Mouse (Mus musculus) adrenal gland, adult 2 months (tissue): ENCODE measurements around the gene Kalrn. TPM values are rescaled to one million over a fixed set of nuclear protein-coding genes. Genes with fewer than 3 reads are reported as not detected.

Source experiments
- DNase-seq: peaks from one replicate; pipeline ENCODE4 v3.0.0; 2021
- polyA plus RNA-seq: library from polyadenylated mRNA; depleted of rRNA; stranded (reverse); fragments of >200 nt; gene quantifications from 2 replicates; pipeline ENCODE4 v1.2.3, GENCODE M21; 2012
- total RNA-seq, 2 experiments: library from RNA; stranded (reverse); gene quantifications; 2 replicates each; pipeline ENCODE4 v1.2.3; 2021

Kalrn gene
- total and polyA plus RNA-seq, 3 experiments, result 1.6 to 9.9 (median 5.3) TPM

DNA sequence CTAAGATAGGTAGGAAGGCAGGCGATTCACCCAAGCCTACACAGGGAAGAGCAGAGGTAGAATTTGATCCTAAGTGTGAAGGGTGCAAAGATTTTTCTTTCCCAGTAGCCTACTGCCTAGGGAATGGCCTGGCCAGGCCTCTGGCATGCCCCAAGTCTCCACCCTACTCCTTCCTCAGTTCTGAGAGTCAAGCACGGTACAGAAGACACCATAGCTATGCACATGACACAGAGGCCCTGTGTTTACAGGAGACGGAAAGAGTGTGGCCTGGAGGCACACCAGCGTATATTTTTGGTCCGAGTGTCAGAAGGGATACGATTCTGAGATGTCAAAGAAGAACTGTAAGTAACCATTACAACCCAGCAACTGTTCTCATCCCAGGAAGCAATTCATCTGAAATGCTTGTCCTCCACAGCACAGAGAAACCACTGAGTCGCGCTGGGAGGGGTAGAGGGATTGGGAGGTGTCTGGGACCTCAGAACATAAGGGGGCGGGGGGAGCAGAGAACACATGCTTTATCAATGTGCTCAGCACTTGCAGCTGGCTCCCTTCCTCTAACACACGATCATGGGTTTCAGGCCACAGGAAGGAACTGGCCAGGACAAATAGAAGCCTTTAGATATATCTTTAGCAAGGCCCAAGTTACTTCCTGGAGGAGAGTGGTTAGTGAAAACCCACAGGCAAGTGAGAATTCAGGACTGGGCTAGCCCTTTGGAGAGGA lies 536.8 kb downstream of the Kalrn start:
- DNase-seq, result peak; percentile 10

DNA sequence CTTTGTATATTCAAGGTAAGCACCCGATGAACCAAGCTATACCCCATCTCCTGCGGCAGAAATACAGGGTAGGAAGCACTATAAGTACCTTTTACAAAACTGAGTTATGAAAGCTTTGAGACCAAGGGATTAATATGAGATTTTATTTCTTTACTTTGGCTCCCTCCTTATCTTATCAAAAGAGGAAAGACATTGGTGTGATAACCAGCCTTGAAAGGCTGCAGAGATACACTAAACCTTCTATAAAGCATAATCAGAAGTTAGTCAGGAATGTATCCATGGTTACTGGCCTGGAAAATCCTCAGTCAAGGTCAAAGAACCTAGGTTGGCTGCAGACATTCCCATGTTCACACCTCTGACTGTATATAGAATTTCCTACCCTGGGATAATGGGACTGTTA lies 537.6 kb downstream of the Kalrn start:
- no peak for DNase-seq

DNA sequence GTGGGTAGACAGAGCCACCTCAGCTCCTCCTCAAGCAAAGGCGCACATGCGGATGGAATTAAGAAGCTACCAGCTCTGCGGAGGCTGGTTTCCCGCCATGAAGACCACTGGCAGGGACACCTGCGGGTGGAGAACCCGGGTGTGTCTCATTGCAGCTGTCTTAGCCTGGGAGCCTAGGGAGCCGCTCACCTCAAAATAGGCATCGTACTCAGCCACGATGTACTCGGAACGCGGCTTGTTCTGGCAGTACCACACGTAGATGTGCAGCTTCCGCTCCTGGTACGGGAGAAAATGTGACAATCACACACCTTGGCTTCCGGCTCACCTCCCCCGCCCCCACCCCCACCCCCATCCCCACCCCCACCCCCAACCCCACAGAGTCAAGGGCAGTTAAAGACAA lies 539.1 kb downstream of the Kalrn start:
- no peak for DNase-seq

DNA sequence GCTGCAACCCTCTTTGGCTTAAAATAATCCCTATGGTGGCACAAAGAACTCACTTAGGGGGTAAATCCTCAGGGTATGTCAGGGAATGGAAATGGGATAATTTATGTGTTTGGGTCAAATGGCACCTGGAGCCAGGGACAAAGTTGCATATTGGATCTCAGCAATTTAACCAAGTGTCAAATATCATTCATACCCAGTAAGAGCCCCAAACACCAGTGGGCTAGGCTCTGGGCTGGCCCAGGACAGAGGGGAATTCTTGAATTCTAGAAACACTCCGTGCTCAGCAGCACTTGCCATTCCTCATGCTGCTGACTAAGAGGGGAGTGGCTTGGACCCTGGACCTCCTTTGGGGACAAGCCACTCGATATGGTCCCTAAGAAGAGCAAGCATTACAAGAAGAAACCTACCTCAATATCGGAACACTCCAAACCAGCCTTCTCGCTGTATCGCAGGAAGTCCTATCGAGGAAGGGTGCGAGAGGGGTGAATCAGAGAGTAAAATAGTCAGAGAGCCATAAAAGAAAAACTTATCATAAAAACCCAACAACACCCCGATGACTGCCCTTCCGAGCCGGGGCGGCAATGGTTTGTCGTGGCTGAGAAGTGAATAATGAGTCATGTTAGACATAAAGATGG lies 541.2 kb downstream of the Kalrn start:
- no peak for DNase-seq

DNA sequence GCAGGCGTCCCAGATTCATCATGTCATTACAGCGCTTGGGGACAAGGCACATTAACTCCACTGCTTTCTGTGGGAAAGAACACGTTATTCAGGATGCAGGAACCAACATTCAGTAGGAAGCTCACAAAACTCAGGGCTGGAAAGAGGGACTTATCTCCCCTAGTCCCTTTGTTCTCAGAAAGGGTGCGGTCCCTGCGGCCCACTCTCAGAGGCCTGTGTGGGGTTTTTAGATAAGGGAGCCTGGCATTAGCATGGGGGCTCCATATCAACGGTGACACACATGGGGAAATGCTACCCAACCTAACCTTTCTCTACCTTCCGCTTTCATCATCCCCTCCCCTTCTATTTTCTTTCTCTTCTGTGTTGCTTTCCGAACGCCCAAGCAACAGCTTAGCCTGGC lies 541.8 kb downstream of the Kalrn start:
- no peak for DNase-seq

DNA sequence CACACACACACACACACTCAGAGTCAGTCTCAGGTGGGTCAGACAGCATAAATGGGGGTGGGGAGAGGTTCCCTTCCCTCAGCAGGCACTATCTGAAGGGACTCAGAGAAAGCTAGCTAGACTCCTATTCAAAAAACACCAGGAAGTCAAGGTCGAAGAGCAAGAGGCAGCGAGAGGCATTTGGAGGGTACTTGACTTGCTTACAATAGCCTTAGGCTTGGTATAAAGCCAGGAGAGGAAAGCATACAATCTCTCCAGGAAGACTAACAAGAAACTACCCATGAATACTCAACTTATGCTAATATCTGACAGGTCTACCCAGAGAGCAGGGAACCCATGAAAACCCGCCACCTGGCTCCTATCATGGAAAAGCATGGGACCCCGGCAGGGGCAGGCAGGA lies 543.0 kb downstream of the Kalrn start:
- no peak for DNase-seq

DNA sequence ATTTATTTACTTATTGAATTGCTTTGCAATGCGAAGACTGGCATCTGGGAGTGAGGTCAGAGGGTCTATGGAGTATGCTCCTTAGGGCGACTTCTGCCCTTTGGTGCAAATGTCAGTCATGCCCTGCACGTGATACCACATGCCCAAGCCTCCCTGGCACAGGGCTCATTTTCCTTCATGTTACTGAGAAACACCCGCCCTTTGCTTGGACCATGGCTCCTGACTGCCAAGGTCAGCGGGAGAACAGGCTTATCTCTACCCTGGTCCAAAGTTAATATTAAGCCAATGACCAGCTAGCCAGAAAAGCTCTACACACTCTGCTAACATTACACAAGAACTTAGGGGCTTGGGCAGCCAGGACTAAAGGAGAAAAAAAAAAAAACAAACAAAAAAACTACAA lies 543.5 kb downstream of the Kalrn start:
- peak; percentile 18 for DNase-seq

DNA sequence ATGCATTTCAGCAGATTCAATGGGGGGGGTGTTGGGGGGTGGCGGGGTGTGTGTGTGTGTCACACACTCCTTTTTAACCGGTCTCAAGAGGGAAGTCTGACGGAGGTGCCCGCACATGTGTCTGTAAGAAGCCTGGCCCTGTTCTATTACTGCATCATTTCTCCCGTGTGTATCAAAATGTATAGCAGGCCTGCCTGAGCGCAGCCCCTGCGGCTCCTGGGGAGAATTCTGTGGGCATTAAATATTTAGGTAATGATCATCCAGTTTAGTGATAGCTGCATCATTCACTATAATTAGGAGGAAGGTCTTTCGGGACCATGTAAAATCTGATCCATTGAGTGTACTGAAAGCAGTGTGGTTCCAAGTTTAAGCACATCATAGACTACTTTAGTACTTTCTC lies 556.1 kb downstream of the Kalrn start:
- DNase-seq, result no peak

DNA sequence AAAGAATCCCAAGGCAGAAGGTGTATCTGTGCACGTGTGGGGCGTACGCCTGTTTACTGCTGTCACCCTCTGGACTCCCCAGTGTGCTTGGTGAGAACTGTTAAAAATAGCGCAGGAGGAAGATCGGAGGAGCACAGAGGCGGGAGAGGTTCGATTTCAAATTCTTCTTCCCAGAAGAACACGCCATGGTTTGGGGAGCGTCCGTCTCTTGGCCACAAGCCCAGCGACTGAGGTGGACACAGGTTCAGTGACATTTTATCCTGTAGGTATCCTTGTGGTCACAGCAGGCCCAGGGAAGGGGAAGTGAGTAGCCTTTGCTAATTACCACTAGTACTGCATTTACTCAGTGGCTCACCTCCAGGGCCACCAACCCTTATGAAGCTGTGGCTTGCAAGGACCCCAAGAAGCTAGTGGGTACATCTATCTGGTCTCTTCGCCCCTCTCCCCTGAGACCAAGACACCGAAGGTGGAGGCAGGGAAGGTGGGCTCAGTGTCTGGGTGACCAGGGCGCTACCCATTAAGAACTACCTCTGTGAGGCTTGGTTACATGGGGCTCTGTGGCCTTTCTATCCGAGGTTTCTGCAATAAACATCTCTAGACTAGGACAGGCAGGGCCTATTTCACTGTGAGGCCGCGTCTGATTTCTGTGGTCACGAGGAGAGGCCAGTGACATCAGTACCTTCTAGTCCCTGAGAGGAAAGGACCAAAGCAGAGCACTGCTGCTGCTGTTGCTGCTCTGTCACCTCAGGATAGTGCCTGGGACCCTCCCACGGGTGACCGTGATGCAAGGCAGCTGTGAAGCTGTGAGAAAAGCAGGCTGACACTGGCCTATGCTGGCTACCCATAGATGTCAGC lies 561.1 kb downstream of the Kalrn start:
- no peak for DNase-seq

DNA sequence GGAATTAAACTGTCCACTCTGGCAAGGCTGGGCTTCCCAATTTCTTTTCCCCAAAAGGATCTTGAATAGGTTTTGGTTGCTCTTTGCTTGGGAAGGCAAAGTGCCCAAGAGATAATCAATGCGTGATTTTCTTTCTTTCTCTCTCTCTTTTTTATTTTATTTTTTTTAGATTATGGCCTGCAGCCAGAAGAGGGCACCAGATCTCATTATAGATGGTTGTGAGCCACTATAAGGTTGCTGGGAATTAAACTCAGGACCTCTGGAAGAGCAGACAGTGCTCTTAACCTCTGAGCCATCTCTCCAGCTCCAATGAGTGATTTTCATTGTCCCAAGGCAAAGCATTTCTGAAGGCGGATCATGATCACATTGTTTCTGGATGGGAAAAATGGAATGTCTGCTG lies 563.8 kb downstream of the Kalrn start:
- no peak for DNase-seq

DNA sequence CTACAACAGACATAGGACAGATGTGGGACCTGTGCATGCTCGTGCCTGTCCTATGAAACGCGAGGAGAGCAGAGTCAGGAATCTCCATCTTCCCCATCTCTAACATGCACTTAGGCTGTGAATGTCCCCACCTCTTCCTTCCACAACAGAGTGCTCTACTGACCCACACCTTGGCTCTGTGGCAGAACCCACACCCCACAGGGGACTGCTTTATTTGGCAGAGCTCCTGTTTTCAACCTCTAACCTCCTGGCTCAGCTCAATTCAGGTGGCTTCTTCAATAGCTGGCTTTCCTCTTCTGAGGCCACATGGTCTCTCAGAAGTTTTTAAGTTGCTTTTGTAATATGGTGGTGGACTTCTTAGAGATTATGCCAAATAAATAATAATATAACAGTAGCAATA lies 567.3 kb downstream of the Kalrn start:
- no peak for DNase-seq

DNA sequence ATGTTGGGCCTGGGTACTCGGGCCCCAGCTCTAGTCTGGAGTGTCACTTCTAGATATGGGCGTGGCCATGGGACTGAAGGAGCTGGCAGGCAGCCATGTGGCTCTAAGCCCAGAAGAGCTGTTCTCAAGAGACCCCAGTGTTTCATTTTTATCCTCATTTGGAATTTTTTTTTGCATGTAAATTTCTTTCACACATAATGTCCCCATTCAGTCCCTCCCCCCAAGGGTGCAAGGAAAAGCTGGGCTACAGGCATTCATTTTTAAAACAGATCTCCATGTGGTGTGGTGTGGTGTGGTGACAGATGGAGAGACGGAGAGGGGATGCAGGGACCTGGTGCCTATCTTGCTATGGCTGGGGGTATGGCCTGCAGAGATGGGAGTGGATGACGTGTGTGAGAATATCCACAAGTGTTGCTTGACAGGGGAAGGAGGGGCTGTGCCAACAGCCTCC lies 569.2 kb downstream of the Kalrn start:
- DNase-seq, result no peak

DNA sequence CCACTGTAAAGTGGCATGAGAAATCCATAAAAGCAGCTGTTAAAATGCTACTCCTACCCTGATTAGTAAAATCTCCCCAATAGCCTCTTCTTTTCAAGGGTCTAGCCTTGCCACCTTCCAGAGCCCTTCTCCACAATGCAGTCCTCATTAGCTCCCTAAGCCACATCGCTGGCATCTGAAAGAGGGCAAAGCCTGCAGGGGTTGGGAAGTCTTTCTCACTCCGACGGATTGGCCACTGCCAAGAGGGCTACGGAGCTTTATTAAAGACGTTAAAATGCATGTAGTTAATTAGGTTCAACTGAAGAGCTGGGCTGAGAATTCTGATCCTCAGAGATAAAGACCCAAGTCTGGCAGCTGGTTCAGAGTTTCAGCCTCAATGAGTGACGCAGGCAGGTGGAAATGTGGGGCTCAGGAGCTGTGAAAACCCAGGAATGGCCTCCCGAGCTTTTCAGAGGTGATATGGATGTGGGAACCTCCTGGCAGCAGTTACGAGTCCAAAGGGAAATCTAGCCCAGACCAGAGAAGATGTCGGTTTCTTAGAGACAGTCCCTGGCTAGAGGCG lies 569.7 kb downstream of the Kalrn start:
- DNase-seq, result no peak

DNA sequence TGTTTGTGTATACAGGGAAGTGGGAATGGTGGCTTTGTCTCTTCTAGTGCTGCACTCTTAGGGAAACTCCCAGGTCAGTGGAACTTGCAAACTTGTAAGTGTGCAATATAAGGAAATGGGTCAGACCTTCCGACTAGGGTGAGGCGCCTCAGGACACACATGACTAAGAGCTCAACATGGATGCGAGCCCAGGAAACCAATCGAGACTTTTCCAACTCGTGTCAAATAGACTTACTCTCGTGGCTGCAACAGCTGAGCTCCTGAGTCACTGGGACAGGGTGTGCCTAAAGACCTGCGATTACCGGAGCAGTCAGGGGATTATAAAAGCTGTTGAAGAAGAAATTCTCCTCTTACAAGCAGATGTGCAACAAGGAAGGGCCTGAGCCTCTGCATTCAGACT lies 572.6 kb downstream of the Kalrn start:
- peak; percentile 14 for DNase-seq

DNA sequence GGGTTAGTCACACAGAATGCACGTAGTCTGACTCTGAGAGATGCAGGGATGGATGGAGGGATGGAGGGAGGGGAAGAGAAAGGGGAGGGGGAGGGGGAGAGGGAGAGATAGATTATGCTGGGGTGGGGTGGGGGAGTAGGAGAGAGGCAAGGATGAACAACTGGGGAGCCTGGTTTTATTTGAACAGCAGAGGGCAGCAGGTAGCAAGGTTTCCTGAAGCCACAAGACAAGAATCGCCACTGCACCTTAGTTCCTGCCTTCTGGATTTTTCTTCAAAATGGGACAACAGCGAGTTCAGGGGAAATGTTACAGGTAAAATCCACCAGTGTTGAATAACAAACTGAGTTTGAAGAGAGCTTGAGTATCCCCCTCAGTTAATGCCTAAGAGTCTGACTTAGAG lies 573.9 kb downstream of the Kalrn start:
- DNase-seq, result peak; percentile 34

DNA sequence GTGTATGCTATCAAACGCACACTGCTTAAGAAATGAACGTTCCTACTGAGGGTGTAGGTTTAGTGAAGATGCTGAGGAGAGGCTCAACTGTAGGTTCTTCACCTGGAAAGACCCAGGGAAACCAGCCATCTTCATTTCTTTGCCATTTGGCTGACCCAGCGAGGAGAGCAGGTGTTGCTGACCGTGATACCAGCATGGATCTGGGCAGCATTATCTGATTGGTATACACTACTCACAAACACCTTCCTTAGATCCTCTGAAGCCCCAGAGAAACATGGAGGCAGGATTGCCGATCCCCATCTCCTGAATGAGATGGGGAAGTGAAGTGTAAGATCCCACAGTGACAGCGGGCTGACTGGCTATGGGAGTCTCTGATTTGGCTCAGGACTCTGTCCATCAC lies 575.3 kb downstream of the Kalrn start:
- DNase-seq, result no peak

DNA sequence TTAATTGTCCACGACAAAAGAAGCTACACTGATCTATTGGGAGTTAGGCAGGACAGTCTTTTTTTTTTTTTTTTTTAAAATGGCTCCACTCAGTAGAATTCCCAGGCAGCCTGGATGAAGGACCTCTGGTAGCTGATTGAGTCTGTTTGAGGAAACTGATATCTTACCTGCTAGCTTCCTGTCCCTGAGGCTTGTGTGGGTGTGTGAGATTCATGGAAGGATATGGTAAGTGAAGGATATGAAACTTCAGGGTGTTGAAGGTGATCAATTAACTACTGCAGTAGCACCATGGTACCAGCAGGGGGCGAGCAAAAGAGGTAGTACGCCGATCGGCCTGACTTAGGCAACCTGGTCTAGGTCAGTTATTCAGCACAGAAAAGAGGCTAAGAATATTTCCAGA lies 577.3 kb downstream of the Kalrn start:
- peak; percentile 48 for DNase-seq

DNA sequence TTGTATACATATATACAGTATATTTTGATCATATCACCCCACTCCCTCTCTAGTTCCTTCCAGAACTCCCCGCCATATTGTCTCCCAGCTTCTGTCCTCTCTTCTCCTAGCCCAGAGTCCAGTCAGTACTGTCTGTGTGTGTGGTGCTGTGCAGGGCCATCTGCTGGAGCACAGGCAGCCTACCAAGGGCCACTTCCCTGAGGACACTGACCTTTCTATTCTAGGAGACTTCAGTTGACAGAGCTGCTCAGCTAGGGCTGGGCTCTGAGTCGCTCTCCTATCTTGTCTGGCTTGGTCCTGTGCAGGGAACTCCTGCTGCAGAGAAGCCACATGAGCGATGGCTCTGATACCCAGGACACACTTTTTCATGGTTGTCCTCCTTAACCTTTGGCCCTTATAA lies 577.8 kb downstream of the Kalrn start:
- no peak for DNase-seq

DNA sequence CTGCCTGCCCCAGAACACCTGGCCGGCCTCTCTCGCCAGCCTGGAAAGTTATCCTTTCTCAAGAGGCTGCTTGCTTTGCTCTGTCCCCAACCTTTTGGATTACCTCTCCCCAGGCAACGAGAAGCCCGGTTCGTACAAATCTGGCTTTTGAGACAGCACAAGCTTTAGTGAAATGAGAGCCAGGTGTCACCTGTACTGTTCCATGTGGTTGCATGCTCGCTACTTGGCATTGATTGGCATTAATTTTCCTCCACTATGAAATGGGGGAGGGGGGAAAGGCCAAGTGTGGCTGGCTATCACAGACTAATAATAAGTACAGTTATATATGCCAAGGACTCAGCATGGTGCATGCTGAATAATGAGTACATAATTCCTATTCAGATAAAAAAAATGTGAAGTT lies 579.0 kb downstream of the Kalrn start:
- no peak for DNase-seq

DNA sequence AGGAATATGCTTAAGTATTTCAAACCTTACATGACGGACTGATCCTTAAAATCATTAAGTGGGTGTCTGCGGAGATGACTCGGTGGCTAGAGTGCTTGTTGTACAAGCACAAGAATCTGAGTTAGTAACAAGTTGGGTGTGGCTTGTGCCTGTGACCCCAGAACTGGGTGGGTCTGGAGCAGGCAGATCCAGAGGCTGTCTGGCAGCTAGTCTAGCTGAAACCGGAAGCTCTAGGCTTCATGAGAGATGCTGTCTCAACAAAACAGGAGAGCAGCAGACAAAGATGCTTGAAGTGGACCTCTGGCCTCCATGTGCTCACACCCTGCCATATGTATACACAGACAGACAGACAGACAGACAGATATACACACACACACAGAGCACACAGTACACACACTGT lies 582.6 kb downstream of the Kalrn start:
- no peak for DNase-seq

DNA sequence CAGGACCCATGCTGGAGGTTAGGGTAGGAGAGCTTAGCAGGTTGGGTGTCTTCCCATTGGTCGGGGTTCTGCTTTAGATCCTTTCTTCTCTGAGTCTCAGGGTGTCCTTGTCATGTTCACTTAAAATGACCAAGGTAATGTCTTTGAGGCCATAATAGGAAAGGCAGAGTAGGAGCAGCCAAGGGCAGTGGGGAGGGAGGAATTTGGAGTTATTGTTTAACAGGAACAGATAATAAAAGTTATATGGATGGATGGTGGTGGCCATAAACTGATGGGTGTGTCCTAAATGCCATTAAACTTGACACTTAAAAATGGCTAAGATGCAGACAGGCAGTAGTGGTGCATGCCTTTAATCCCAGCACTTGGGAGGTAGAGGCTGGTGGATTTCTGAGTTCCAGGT lies 584.2 kb downstream of the Kalrn start:
- DNase-seq, result no peak

DNA sequence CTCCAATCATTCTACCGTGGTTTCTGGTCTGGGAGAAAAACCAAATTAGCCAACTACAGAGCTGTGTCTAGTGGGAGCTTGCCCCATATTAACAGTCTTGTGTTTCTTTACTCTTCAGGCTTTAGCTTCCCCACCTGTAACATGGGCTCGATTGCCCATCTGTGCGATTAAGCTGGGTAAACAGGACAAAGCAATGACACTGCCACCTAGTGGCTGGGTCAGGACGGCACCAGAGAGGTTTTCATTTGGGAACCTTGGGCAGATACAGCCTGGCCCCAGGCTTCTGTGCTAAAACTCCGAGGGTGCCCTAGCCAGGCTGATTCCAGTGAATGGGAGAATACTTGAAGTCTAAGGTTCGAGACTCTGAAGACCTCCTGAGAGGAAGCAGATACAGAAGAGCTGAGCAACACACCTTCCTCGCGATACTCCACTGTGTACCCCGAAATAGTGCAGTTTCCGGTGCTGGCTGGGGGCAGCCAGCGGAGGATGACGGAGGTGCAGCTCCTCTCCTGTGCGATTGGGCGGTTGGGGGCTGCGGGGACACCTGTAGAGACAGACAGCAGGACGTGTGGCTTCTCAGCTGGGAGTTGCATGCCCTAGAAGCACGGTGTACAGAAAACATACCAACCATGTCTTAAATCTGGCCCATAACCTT lies 584.8 kb downstream of the Kalrn start:
- peak; percentile 65 for DNase-seq
